Mouse (Mus musculus) lung, postnatal 0 days (tissue): ENCODE measurements around the gene Dok5. TPM values are rescaled to one million over a fixed set of nuclear protein-coding genes. Genes with fewer than 3 reads are reported as not detected.

Experiments used
- ATAC-seq: fragments of 200-750 bp; cut with Nextera tagmentation; 2 replicates; pipeline ENCODE4 v1.8.0; 2017; ENCODE audit warnings: moderate library complexity
- DNase-seq: peaks from one replicate; pipeline ENCODE4 v3.0.0-alpha.2; 2016; ENCODE audit warnings: low spot score
- H3K27ac ChIP-seq: fragments of 300-500 bp; sonication (generic); 2 replicates; pipeline ENCODE4 v1.5.1; 2014; ENCODE audit warnings: antibody characterized with exemption, mild to moderate bottlenecking, low read length, mixed read lengths
- H3K27me3 ChIP-seq: fragments of 300-500 bp; sonication (generic); replicated peaks from 2 replicates; pipeline ENCODE4 v1.6.1; 2014; ENCODE audit warnings: low read length, mixed read lengths; ENCODE audit not compliant: insufficient read depth
- H3K36me3 ChIP-seq: fragments of 300-500 bp; sonication (generic); 2 replicates; pipeline ENCODE4 v1.6.1; 2014; ENCODE audit warnings: low read length, mixed read lengths; ENCODE audit not compliant: insufficient read depth
- H3K4me1 ChIP-seq: fragments of 300-500 bp; sonication (generic); 2 replicates; pipeline ENCODE4 v1.6.1; 2014; ENCODE audit warnings: antibody characterized with exemption, low read depth, low read length, mixed read lengths; ENCODE audit not compliant: insufficient read depth
- H3K4me2 ChIP-seq: fragments of 300-500 bp; sonication (generic); replicated peaks from 2 replicates; pipeline ENCODE4 v1.6.1; 2014; ENCODE audit warnings: low read depth, mild to moderate bottlenecking, low read length, moderate library complexity, mixed read lengths
- H3K4me3 ChIP-seq: fragments of 300-500 bp; sonication (generic); 2 replicates; pipeline ENCODE4 v1.5.1; 2014; ENCODE audit warnings: low read depth, low read length
- H3K9ac ChIP-seq: fragments of 300-500 bp; sonication (generic); replicated peaks from 2 replicates; pipeline ENCODE4 v1.6.1; 2014; ENCODE audit warnings: low read depth, mild to moderate bottlenecking
- H3K9me3 ChIP-seq: fragments of 300-500 bp; sonication (generic); 2 replicates; pipeline ENCODE4 v1.6.1; 2016; ENCODE audit warnings: low read length, mixed read lengths
- CTCF ChIP-seq: IDR thresholded peaks from 2 replicates; pipeline ENCODE4 v1.5.1; 2016; ENCODE audit warnings: antibody characterized with exemption, mild to moderate bottlenecking
- EP300 ChIP-seq: IDR thresholded peaks from 2 replicates; pipeline ENCODE4 v1.6.1; 2016; ENCODE audit warnings: antibody characterized with exemption, mild to moderate bottlenecking, control low read depth
- WGBS: fragments of 180-500 bp; shearing (Covaris S2); extraction: QIAGEN DNeasy Blood & Tissue Kit; methylation state at CpG from one replicate; pipeline ENCODE4 v1.1.7; 2014; 5-methylcytosine and 5-hydroxymethylcytosine counted together
- polyA plus RNA-seq: library from polyadenylated mRNA; unstranded; fragments of >200 nt; fragmentation: Nextera tagmentation; extraction: Ambion mirVana; gene quantifications from 2 replicates; pipeline ENCODE4 v1.2.1, GENCODE M21; 2015

Gene Dok5
- polyA plus RNA-seq, result 0.55 TPM in 2 replicates

DNA sequence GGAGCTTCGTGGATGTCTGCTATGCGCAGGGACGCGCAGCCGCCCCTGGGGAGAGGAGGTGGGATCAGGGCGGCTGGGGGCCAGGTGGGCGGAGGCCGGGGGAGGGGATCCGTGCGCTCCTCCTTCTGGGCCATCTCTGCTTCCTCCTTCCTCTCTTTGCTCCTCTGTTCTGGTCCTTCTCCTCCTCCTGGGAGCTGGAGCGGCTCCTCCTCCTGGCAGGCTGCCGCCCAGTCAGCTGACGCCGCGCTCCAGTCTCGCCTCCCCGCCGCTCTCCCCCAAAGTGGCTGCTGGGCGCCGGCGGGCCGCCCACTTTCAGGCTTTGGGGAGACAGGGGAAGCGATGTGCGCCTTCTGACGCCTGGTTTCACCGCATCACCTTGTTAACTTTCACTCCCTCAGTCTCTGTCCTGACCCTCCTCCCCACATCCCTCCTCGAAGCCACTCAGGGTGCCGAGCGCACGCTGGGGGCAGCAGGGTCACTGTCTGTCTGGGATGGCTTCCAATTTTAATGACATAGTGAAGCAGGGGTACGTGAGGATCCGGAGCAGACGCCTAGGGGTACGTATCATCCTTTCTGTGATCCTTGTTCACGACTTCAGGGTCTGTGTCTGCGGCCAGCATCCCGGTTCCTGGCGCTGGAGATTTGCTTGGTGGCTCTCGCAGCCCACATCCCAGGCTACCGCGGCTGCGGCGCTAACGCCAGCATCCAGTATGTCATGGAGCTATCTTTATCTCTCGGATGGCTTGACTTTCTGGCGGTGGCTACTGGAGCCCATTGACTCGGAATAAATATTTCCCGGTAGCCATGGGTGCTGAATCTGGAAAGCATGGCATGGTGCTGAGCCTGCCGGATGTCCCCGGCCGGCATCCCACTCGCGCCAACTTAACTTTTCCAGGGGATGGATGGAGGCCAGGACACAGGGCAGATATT is at the start of gene Dok5:
Gene Dok5 (plus strand): TSS at position 176 of the 930 bp plus-strand sequence.
- Histone ChIP-seq H3K36me3 (no peaks in the 10 kb centered on the region), H3K4me3 (peak within 1 kb of the TSS; percentile 35), H3K4me1 (no peaks in the 10 kb centered on the region), H3K27ac (no peak within 1 kb of the TSS), H3K4me2 (peak within 1 kb of the TSS; percentile 58), H3K9ac (no peak within 1 kb of the TSS), H3K9me3 (no peaks in the 10 kb centered on the region), H3K27me3 (peaks cover 10% of the 10 kb centered on the region; the same call in 1 of the 2 replicates)
- WGBS, result 2% methylated on average over 50 of the region's 53 CpGs
- TF ChIP-seq CTCF (no peak), EP300 (no peak)
- ATAC-seq, result peak; percentile 67
- peak; percentile 58 for DNase-seq

DNA sequence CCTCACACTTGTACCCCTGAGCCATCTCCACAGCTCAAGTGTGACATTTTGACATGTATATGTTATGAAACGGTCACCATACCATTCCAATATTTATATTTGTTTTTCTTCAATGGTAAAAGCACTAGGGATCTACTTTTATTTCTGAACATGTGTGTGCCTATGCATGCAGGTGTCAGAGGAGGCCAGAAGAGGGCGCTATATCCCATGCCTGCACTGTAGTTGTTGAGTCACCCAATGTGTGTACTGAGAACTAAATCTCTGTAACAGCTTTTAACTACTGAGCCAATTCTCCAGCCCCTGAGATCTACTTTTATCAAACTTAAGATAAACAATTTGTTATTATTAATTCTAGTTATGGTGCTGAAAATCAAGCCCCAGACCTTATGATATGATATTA is 48.2 kb upstream of the Dok5 start:
- TF ChIP-seq CTCF, result peak; percentile 42
- no peak for TF ChIP-seq EP300
- no peaks in the 10 kb centered on the region for H3K27me3 ChIP-seq
- H3K9me3 ChIP-seq, result no peaks in the 10 kb centered on the region
- WGBS, result 66% methylated on average over 2 of the region's 2 CpGs
- no peak overlapping the region for H3K4me2 ChIP-seq
- H3K27ac ChIP-seq, result no peak overlapping the region
- H3K36me3 ChIP-seq, result no peaks in the 10 kb centered on the region
- no peak overlapping the region for H3K9ac ChIP-seq
- DNase-seq (no peak), ATAC-seq (no peak)
- no peaks in the 10 kb centered on the region for H3K4me1 ChIP-seq
- no peak overlapping the region for H3K4me3 ChIP-seq

DNA sequence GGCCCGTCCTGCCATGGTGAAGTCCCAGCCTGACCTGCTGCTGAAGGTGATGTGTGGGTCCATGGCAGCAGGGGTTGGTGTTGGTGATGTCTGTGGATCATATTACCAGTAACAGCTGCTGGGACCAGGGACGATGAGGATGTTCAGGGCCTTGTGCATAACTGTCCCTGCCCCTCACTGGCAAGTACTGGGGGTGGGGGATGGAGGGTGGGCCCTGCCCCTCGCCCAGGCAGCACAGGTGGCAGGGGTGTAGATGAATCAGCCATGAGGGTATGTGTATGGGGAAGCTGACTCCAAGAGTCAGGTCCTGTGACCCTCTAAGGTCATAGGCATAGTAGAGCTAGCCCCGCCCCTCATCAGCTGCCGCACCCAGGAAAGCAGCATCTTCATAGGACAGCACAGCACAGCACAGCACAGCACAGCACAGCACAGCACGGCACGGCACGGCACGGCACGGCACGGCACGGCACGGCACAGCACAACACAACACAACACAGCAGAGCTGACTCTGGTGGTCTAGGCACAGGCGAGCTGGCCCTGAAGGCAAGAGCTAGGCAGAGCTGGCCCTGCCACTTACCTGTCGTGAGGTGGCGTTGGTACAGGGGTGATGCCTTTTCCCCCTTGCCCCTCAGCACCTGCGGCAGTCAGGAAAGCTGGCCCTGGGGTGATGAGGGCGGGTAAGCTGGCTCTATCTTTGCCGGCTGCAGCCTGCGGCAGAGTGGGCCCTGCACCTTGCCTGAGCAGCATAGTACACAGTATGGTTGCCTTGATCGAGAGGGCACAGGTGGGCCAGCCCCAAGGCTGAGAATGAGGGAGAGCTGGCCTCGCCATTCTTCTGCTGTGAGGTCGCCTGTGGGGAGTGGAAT is 36.3 kb upstream of the Dok5 start:
- no peak overlapping the region for H3K4me2 ChIP-seq
- 70% methylated on average over 23 of the region's 23 CpGs for WGBS
- no peak for ATAC-seq
- no peaks in the 10 kb centered on the region for H3K27me3 ChIP-seq
- H3K9me3 ChIP-seq, result no peaks in the 10 kb centered on the region
- H3K27ac ChIP-seq, result no peak overlapping the region
- H3K4me3 ChIP-seq, result no peak overlapping the region
- no peak for DNase-seq
- H3K9ac ChIP-seq, result no peak overlapping the region
- H3K4me1 ChIP-seq, result no peaks in the 10 kb centered on the region
- no peaks in the 10 kb centered on the region for H3K36me3 ChIP-seq
- no peak for TF ChIP-seq EP300
- TF ChIP-seq CTCF, result no peak

DNA sequence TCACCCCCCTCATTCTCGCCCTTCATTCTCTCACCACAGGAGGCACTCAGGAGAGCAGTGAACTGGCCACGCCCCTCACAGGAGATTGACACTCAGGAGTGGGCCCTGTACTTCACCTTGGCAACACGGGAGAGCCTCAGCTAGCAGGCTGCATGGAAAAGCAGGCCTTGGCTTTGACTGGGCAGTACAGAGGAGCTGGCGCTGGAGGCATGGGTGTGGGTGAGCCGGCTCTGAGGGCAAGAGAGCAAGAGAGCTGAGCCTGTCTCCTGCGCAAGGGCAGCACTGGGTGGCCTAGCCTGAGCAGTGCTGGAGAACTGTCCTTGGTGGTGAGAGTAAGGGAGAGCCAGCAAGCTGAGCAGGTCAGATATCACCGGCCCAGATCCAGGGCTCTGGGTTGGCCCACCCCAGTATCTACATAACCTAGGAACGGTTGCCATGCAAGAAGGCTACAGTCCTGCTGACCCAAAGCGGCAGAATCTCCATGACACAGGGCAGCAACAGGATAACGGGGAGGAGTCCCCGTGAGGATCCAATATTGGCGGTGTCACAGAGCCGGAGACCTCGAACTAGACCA is 35.6 kb upstream of the Dok5 start:
- Histone ChIP-seq H3K4me1 (no peaks in the 10 kb centered on the region), H3K4me2 (no peak overlapping the region), H3K27ac (no peak overlapping the region), H3K27me3 (no peaks in the 10 kb centered on the region), H3K9me3 (no peaks in the 10 kb centered on the region), H3K9ac (no peak overlapping the region), H3K36me3 (no peaks in the 10 kb centered on the region), H3K4me3 (no peak overlapping the region)
- TF ChIP-seq EP300 (no peak), CTCF (no peak)
- no peak for DNase-seq
- ATAC-seq, result no peak
- WGBS, result 66% methylated on average over 14 of the region's 14 CpGs

DNA sequence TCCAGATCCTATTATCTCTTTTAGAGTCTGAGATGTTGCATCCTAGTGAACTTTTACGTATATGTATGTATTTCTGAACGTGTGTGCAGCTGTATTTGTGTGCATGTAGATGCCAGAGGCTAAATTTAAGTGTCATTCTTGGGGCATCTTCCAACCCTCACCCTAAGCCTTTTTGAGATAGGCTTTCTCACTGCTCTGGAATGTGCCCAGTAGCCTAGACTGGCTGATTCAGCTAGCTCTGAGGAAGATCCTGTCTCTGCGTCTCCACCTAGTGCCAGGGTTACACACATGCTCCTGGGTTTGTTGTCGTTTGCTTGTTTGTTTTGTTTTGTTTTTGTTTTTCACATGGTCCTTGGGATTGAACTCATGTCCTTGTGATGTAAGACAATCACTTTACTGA is 31.1 kb upstream of the Dok5 start:
- no peaks in the 10 kb centered on the region for H3K27me3 ChIP-seq
- no peak overlapping the region for H3K27ac ChIP-seq
- H3K36me3 ChIP-seq, result no peaks in the 10 kb centered on the region
- no peaks in the 10 kb centered on the region for H3K9me3 ChIP-seq
- no peak overlapping the region for H3K9ac ChIP-seq
- DNase-seq, result no peak
- TF ChIP-seq EP300, result no peak
- no peak for TF ChIP-seq CTCF
- 79% methylated on average over 4 of the region's 4 CpGs for WGBS
- no peaks in the 10 kb centered on the region for H3K4me1 ChIP-seq
- no peak overlapping the region for H3K4me3 ChIP-seq
- ATAC-seq, result no peak
- H3K4me2 ChIP-seq, result no peak overlapping the region

DNA sequence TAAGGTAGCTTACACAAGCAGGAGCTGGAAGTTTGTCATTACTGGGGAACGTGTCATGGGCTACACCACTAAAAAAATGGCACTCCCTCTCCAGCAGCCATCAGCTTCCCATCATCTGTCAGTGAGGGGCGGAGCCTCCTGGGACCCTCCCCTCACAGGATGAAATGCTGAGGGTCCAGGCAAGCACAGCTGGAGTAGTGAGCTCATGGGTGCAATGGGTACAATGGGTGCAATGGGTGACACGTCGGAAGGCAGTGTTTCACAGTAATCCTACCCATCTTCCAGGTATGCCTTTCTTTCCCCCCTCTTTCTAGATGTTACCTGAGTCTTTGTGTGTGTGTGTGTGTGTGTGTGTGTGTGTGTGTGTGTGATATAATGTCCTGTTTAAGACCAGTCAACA is 25.1 kb upstream of the Dok5 start:
- Histone ChIP-seq H3K4me2 (no peak overlapping the region), H3K9ac (no peak overlapping the region), H3K4me1 (no peaks in the 10 kb centered on the region), H3K27me3 (no peaks in the 10 kb centered on the region), H3K36me3 (no peaks in the 10 kb centered on the region), H3K9me3 (no peaks in the 10 kb centered on the region), H3K27ac (no peak overlapping the region), H3K4me3 (no peak overlapping the region)
- no peak for DNase-seq
- TF ChIP-seq CTCF (no peak), EP300 (no peak)
- 89% methylated on average over 4 of the region's 4 CpGs for WGBS
- ATAC-seq, result no peak
